ENCODE assay signal across 23 mouse cellular contexts in genomic region chr8:79626213-79626612, GRCm38 (mm10). TPM values are rescaled to one million over a fixed set of nuclear protein-coding genes. Genes with fewer than 3 reads are reported as not detected.
DNase-seq lines count a peak whose midpoint lies in the region; ATAC-seq lines count a peak whose summit lies in the region.
"Had no signal": no experiment of that assay in that cellular context is flagged by ENCODE, and none has a peak within 500 bp of the region (broad histone marks: within the 10 kb centered on the region; RNA-seq: fewer than 3 reads in every experiment).

No protein-coding gene starts in this region.

- H3K4me2 ChIP-seq in heart, embryonic 11.5 days = no peak overlapping the region
- no peak overlapping the region for H3K4me2 ChIP-seq in midbrain, embryonic 11.5 days
- no peak overlapping the region for H3K4me2 ChIP-seq in midbrain, embryonic 16.5 days (ENCODE audit: low read length)
- H3K4me2 ChIP-seq in liver, embryonic 12.5 days = peak overlapping the region; percentile 43
- H3K4me2 ChIP-seq: hindbrain, embryonic 12.5 days; kidney, embryonic 15.5 days; limb, embryonic 13.5 days; lung, embryonic 14.5 days had no signal

- DNase-seq in heart, postnatal 10 days = no peak
- peak; percentile 77 for DNase-seq in midbrain, embryonic 11.5 days (ENCODE audit: low spot score, missing footprints)
- no peak for DNase-seq in left cerebral cortex, postnatal 14 days (ENCODE audit: low spot score in 2 of 2)
- DNase-seq: adrenal gland, adult 2 months; cerebellum, adult 11 months; cerebellum, postnatal 10 days; forebrain, postnatal 0 days; gastrocnemius, postnatal 25 days; kidney, postnatal 36 days; layer of hippocampus, postnatal 36 days; spleen, adult 18-20 months; thymus, postnatal 14 days had no signal

- H3K4me3 ChIP-seq in heart, embryonic 11.5 days (ENCODE audit: low read depth, low read length) = no peak overlapping the region
- H3K4me3 ChIP-seq in midbrain, embryonic 11.5 days (ENCODE audit: low read depth, low read length) = no peak overlapping the region
- H3K4me3 ChIP-seq in midbrain, embryonic 16.5 days (ENCODE audit: low read depth, low read length) = no peak overlapping the region
- H3K4me3 ChIP-seq in liver, embryonic 12.5 days = no peak overlapping the region
- H3K4me3 ChIP-seq: forebrain, embryonic 10.5 days; hindbrain, embryonic 12.5 days; kidney, embryonic 15.5 days; limb, embryonic 13.5 days had no signal

- peaks cover 3% of the 10 kb centered on the region for H3K4me1 ChIP-seq in heart, embryonic 11.5 days (ENCODE audit: control insufficient read depth, insufficient read depth, low read length)
- no peaks in the 10 kb centered on the region for H3K4me1 ChIP-seq in midbrain, embryonic 11.5 days (ENCODE audit: control insufficient read depth, insufficient read depth, low read length)
- no peaks in the 10 kb centered on the region for H3K4me1 ChIP-seq in midbrain, embryonic 16.5 days (ENCODE audit: control insufficient read depth, insufficient read depth, low read length)
- H3K4me1 ChIP-seq in liver, embryonic 12.5 days = peaks cover 21% of the 10 kb centered on the region
- H3K4me1 ChIP-seq: hindbrain, embryonic 12.5 days; kidney, embryonic 15.5 days; limb, embryonic 13.5 days had no signal

- no peaks in the 10 kb centered on the region for H3K9me3 ChIP-seq in heart, embryonic 11.5 days (replicated peaks; ENCODE audit: control insufficient read depth, low read length)
- H3K9me3 ChIP-seq in midbrain, embryonic 11.5 days (ENCODE audit: control insufficient read depth, low read length) = no peaks in the 10 kb centered on the region
- H3K9me3 ChIP-seq in midbrain, embryonic 16.5 days (replicated peaks; ENCODE audit: control insufficient read depth, low read length, poor library complexity, severe bottlenecking) = no peaks in the 10 kb centered on the region
- no peaks in the 10 kb centered on the region for H3K9me3 ChIP-seq in liver, embryonic 12.5 days (replicated peaks)
- H3K9me3 ChIP-seq: forebrain, embryonic 10.5 days; hindbrain, embryonic 12.5 days; kidney, embryonic 15.5 days; limb, embryonic 13.5 days had no signal

- ATAC-seq in heart, embryonic 11.5 days (replicated peaks; ENCODE audit: insufficient number of reproducible peaks, low FRiP score, low TSS enrichment) = no peak
- no peak for ATAC-seq in midbrain, embryonic 11.5 days (ENCODE audit: low FRiP score)
- ATAC-seq in midbrain, embryonic 16.5 days = no peak
- ATAC-seq in liver, embryonic 12.5 days = peak; percentile 87
- peak; percentile 94 for ATAC-seq in megakaryocyte-erythroid progenitor cell, adult 5-6 weeks (replicated peaks; ENCODE audit: low FRiP score, low TSS enrichment, poor library complexity, severe bottlenecking)
- ATAC-seq: CD4-positive, CD25-positive, alpha-beta regulatory T cell, adult 4 months; forebrain, postnatal 0 days; intestine, postnatal 0 days had no signal

- intact Hi-C loops in heart, postnatal 10 days (cut with DNase I) = no loop called here
- intact Hi-C loops in left cerebral cortex, postnatal 14 days (cut with DNase I) = no loop called here

- no peaks in the 10 kb centered on the region for H3K27me3 ChIP-seq in heart, embryonic 11.5 days (ENCODE audit: control insufficient read depth, insufficient read depth, low read length)
- H3K27me3 ChIP-seq in midbrain, embryonic 11.5 days (ENCODE audit: control insufficient read depth, insufficient read depth, low read length) = no peaks in the 10 kb centered on the region
- H3K27me3 ChIP-seq in midbrain, embryonic 16.5 days (ENCODE audit: control insufficient read depth, insufficient read depth, low read depth, low read length) = no peaks in the 10 kb centered on the region
- no peaks in the 10 kb centered on the region for H3K27me3 ChIP-seq in liver, embryonic 12.5 days (replicated peaks)
- H3K27me3 ChIP-seq: hindbrain, embryonic 12.5 days; kidney, embryonic 15.5 days; limb, embryonic 13.5 days had no signal

- 41% methylated on average over 5 of the region's 5 CpGs for WGBS in heart, embryonic 11.5 days (ENCODE audit: insufficient replicate concordance)
- WGBS in midbrain, embryonic 11.5 days = 86% methylated on average over 5 of the region's 5 CpGs
- 67% methylated on average over 5 of the region's 5 CpGs for whole genome bisulfite sequencing in midbrain, embryonic 16.5 days
- WGBS in liver, embryonic 12.5 days (ENCODE audit: insufficient replicate concordance) = 31% methylated on average over 5 of the region's 5 CpGs

- H3K36me3 ChIP-seq in heart, embryonic 11.5 days (ENCODE audit: control insufficient read depth, insufficient read depth, low read length) = no peaks in the 10 kb centered on the region
- no peaks in the 10 kb centered on the region for H3K36me3 ChIP-seq in midbrain, embryonic 11.5 days (ENCODE audit: control insufficient read depth, insufficient read depth, low read length)
- H3K36me3 ChIP-seq in midbrain, embryonic 16.5 days (ENCODE audit: control insufficient read depth, insufficient read depth, low read length) = no peaks in the 10 kb centered on the region
- H3K36me3 ChIP-seq in liver, embryonic 12.5 days = no peaks in the 10 kb centered on the region
- H3K36me3 ChIP-seq: forebrain, embryonic 10.5 days; hindbrain, embryonic 12.5 days; kidney, embryonic 15.5 days; limb, embryonic 13.5 days had no signal

- H3K9ac ChIP-seq in heart, embryonic 11.5 days (ENCODE audit: low read depth, low read length) = no peak overlapping the region
- H3K9ac ChIP-seq in midbrain, embryonic 11.5 days (ENCODE audit: low read length) = no peak overlapping the region
- no peak overlapping the region for H3K9ac ChIP-seq in midbrain, embryonic 16.5 days (ENCODE audit: low read depth, low read length)
- H3K9ac ChIP-seq in liver, embryonic 12.5 days = no peak overlapping the region
- H3K9ac ChIP-seq: forebrain, postnatal 0 days; hindbrain, embryonic 12.5 days; kidney, embryonic 15.5 days; limb, embryonic 13.5 days; lung, embryonic 14.5 days had no signal

- 0 out of 2 replicates have a peak overlapping the region, but pooled peaks have one; percentile 1 for H3K27ac ChIP-seq in heart, embryonic 11.5 days (ENCODE audit: low read depth, low read length)
- no peak overlapping the region for H3K27ac ChIP-seq in midbrain, embryonic 11.5 days (ENCODE audit: low read depth, low read length)
- H3K27ac ChIP-seq in midbrain, embryonic 16.5 days (ENCODE audit: low read length) = no peak overlapping the region
- H3K27ac ChIP-seq in liver, embryonic 12.5 days = no peak overlapping the region
- H3K27ac ChIP-seq: forebrain, embryonic 10.5 days; hindbrain, embryonic 12.5 days; kidney, embryonic 15.5 days; limb, embryonic 13.5 days had no signal

RNA-seq across cellular contexts. Expression of gene Otud4, which starts 13.2 kb away (rescaled TPM):
- 26.5 and 27.0 TPM in 2 replicates for polyA plus RNA-seq in heart, embryonic 11.5 days (2014; fragmentation: Nextera tagmentation; extraction: Ambion mirVana)
- total RNA-seq in heart, postnatal 10 days (2021) = 10 to 100 TPM; 40.5 to 49.8 TPM
- 22.2 and 22.7 TPM in 2 replicates for polyA plus RNA-seq in midbrain, embryonic 11.5 days (2014; fragmentation: Nextera tagmentation; extraction: Ambion mirVana)
- 9.7 and 10.2 TPM in 2 replicates for polyA plus RNA-seq in midbrain, embryonic 16.5 days (2015; fragmentation: Nextera tagmentation; extraction: Ambion mirVana)
- 17.2 and 17.7 TPM in 2 replicates for polyA plus RNA-seq in liver, embryonic 12.5 days (2016; fragmentation: Nextera tagmentation; extraction: Ambion mirVana)
- 75.5 and 87.6 TPM in 2 replicates for total RNA-seq in megakaryocyte-erythroid progenitor cell, adult 5-6 weeks (2014; fragmentation: Nextera tagmentation)
- total RNA-seq in megakaryocyte-erythroid progenitor cell, adult 5-6 weeks (2017) = 82.2 and 82.8 TPM in 2 replicates
- total RNA-seq in left cerebral cortex, postnatal 14 days (2021) = 10 to 100 TPM; 36.8 to 44.4 TPM

Comparison
In these comparisons a context has a peak if more than half of its experiments do, and no peak if none do; other contexts are left out.
1. ATAC-seq: peak in liver, embryonic 12.5 days (single experiment) and megakaryocyte-erythroid progenitor cell, adult 5-6 weeks (single experiment); none in heart, embryonic 11.5 days (single experiment), midbrain, embryonic 11.5 days (single experiment) and midbrain, embryonic 16.5 days (single experiment).